Mouse (Mus musculus) MEL (cell line): ENCODE results near the gene Tmed10. TPM values are rescaled to one million over a fixed set of nuclear protein-coding genes. Genes with fewer than 3 reads are reported as not detected.

Source experiments
- DNase-seq: peaks from one replicate; pipeline ENCODE4 v3.0.0; 2011; ENCODE audit warnings: low read depth, low spot score
- H3K27ac ChIP-seq: 2 replicates; pipeline ENCODE4 v1.5.1; 2012; ENCODE audit warnings: low read depth, mild to moderate bottlenecking, control low read depth, low read length, moderate library complexity; ENCODE audit not compliant: control insufficient read depth
- H3K27me3 ChIP-seq, 2 experiments: fragments of 150-350 bp in 1 of 2; sonication (generic) in 1 of 2; 2 replicates each; pipeline ENCODE4 v1.6.1; 2012; ENCODE audit warnings: low read length in 2 of 2, mild to moderate bottlenecking in 2 of 2, improper control_type of control experiment in 1 of 2, moderate library complexity in 1 of 2; ENCODE audit not compliant: insufficient read depth in 2 of 2, control insufficient read depth in 1 of 2
- H3K36me3 ChIP-seq, 2 experiments: 2 replicates each; pipeline ENCODE4 v1.6.1; 2012 to 2014; ENCODE audit warnings: low read length in 2 of 2, improper control_type of control experiment in 1 of 2, inconsistent platforms in 1 of 2, mild to moderate bottlenecking in 1 of 2; ENCODE audit not compliant: insufficient read depth in 2 of 2, control insufficient read depth in 1 of 2
- H3K4me1 ChIP-seq, 2 experiments: fragments of 150-350 bp in 1 of 2; sonication (generic) in 1 of 2; 2 replicates each; pipeline ENCODE4 v1.6.1; 2012; ENCODE audit warnings: low read length in 2 of 2, improper control_type of control experiment in 1 of 2, mild to moderate bottlenecking in 1 of 2; ENCODE audit not compliant: insufficient read depth in 2 of 2, control insufficient read depth in 1 of 2
- H3K4me3 ChIP-seq, 2 experiments: fragments of 150-350 bp in 1 of 2; sonication (generic) in 1 of 2; 2 replicates each; pipeline ENCODE4 v1.5.1; 2012; ENCODE audit warnings: low read depth in 2 of 2, low read length in 2 of 2, mild to moderate bottlenecking in 2 of 2, moderate library complexity in 2 of 2, control low read depth in 1 of 2, improper control_type of control experiment in 1 of 2; ENCODE audit not compliant: control insufficient read depth in 1 of 2, insufficient read depth in 1 of 2
- H3K79me2 ChIP-seq: 2 replicates; pipeline ENCODE4 v1.6.1; 2012; ENCODE audit warnings: mild to moderate bottlenecking, low read length, moderate library complexity; ENCODE audit not compliant: control insufficient read depth, poor library complexity, insufficient read depth
- H3K9ac ChIP-seq: 2 replicates; pipeline ENCODE4 v1.6.1; 2012; ENCODE audit warnings: low read depth, mild to moderate bottlenecking, control low read depth, low read length, moderate library complexity; ENCODE audit not compliant: control insufficient read depth, poor library complexity, severe bottlenecking
- H3K9me3 ChIP-seq: fragments of 150-350 bp; sonication (generic); replicated peaks from 2 replicates; pipeline ENCODE4 v1.6.1; 2012; ENCODE audit warnings: mild to moderate bottlenecking, low read length, improper control_type of control experiment, moderate library complexity; ENCODE audit not compliant: insufficient read depth
- BHLHE40 ChIP-seq: IDR thresholded peaks from 2 replicates; pipeline ENCODE4 v1.6.1; 2012; ENCODE audit warnings: low read depth, mild to moderate bottlenecking, inconsistent platforms, low read length, improper control_type of control experiment, borderline replicate concordance
- CHD1 ChIP-seq: IDR thresholded peaks from 2 replicates; pipeline ENCODE4 v1.6.1; 2012; ENCODE audit warnings: low read depth, mild to moderate bottlenecking, inconsistent platforms, low read length, improper control_type of control experiment
- CHD2 ChIP-seq: IDR thresholded peaks from 2 replicates; pipeline ENCODE4 v1.6.1; 2011; ENCODE audit warnings: low read length, improper control_type of control experiment
- CTCF ChIP-seq, 3 experiments: IDR thresholded peaks in 2 of 3; conservative IDR thresholded peaks in 1 of 3; 2 replicates each; pipeline ENCODE4 v1.5.1; 2011 to 2012; ENCODE audit warnings: low read length in 3 of 3, low read depth in 2 of 3, mild to moderate bottlenecking in 2 of 3, improper control_type of control experiment in 1 of 3, inconsistent platforms in 1 of 3, mixed read lengths in 1 of 3, moderate library complexity in 1 of 3; ENCODE audit not compliant: control insufficient read depth in 1 of 3, insufficient read depth in 1 of 3, poor library complexity in 1 of 3, severe bottlenecking in 1 of 3
- E2F4 ChIP-seq: IDR thresholded peaks from 2 replicates; pipeline ENCODE4 v1.6.1; 2011; ENCODE audit warnings: low read depth, low read length, improper control_type of control experiment, borderline replicate concordance
- ELF1 ChIP-seq: IDR thresholded peaks from 2 replicates; pipeline ENCODE4 v1.6.1; 2014; ENCODE audit warnings: low read depth, mild to moderate bottlenecking, inconsistent platforms, low read length, improper control_type of control experiment, moderate library complexity
- EP300 ChIP-seq, 2 experiments: IDR thresholded peaks; 2 replicates each; pipeline ENCODE4 v1.6.1; 2011; ENCODE audit warnings: improper control_type of control experiment in 2 of 2, low read length in 2 of 2, low read depth in 1 of 2, mild to moderate bottlenecking in 1 of 2
- ETS1 ChIP-seq: IDR thresholded peaks from 2 replicates; pipeline ENCODE4 v1.6.1; 2012; ENCODE audit warnings: low read depth, mild to moderate bottlenecking, inconsistent platforms, low read length, improper control_type of control experiment, moderate library complexity
- GABPA ChIP-seq: IDR thresholded peaks from 2 replicates; pipeline ENCODE4 v1.6.1; 2012; ENCODE audit warnings: low read depth, mild to moderate bottlenecking, inconsistent platforms, low read length, improper control_type of control experiment, moderate library complexity
- GATA1 ChIP-seq: IDR thresholded peaks from 2 replicates; pipeline ENCODE4 v1.6.1; 2011; ENCODE audit warnings: low read depth, low read length, improper control_type of control experiment
- HCFC1 ChIP-seq: IDR thresholded peaks from 2 replicates; pipeline ENCODE4 v1.6.1; 2012; ENCODE audit warnings: low read depth, mild to moderate bottlenecking, inconsistent platforms, low read length, improper control_type of control experiment, moderate library complexity
- JUND ChIP-seq: IDR thresholded peaks from 2 replicates; pipeline ENCODE4 v1.6.1; 2011; ENCODE audit warnings: low read depth, mild to moderate bottlenecking, improper control_type of control experiment, low read length
- KAT2A ChIP-seq: conservative IDR thresholded peaks from 2 replicates; pipeline ENCODE4 v1.6.1; 2012; ENCODE audit warnings: low read depth, low read length, improper control_type of control experiment, inconsistent platforms
- MAFK ChIP-seq: IDR thresholded peaks from 2 replicates; pipeline ENCODE4 v1.6.1; 2011; ENCODE audit warnings: low read depth, mild to moderate bottlenecking, low read length, improper control_type of control experiment, borderline replicate concordance
- MAX ChIP-seq: IDR thresholded peaks from 2 replicates; pipeline ENCODE4 v1.6.1; 2011; ENCODE audit warnings: low read length, improper control_type of control experiment
- MAZ ChIP-seq: IDR thresholded peaks from 2 replicates; pipeline ENCODE4 v1.6.1; 2012; ENCODE audit warnings: low read depth, mild to moderate bottlenecking, inconsistent platforms, low read length, improper control_type of control experiment
- MEF2A ChIP-seq: IDR thresholded peaks from 2 replicates; pipeline ENCODE4 v1.6.1; 2014; ENCODE audit warnings: low read depth, mild to moderate bottlenecking, inconsistent platforms, low read length, improper control_type of control experiment; ENCODE audit not compliant: poor library complexity, insufficient replicate concordance, severe bottlenecking; ENCODE audit errors: extremely low read depth
- MXI1 ChIP-seq: IDR thresholded peaks from 2 replicates; pipeline ENCODE4 v1.6.1; 2011; ENCODE audit warnings: mild to moderate bottlenecking, low read depth, low read length, improper control_type of control experiment
- MYB ChIP-seq: IDR thresholded peaks from 2 replicates; pipeline ENCODE4 v1.6.1; 2011; ENCODE audit warnings: mild to moderate bottlenecking, low read depth, low read length, improper control_type of control experiment
- MYC ChIP-seq: IDR thresholded peaks from 2 replicates; pipeline ENCODE4 v1.6.1; 2011; ENCODE audit warnings: low read depth, mild to moderate bottlenecking, low read length, improper control_type of control experiment, moderate library complexity
- NELFE ChIP-seq: IDR thresholded peaks from 2 replicates; pipeline ENCODE4 v1.6.1; 2011; ENCODE audit warnings: low read depth, low read length, improper control_type of control experiment
- NRF1 ChIP-seq: IDR thresholded peaks from 2 replicates; pipeline ENCODE4 v1.6.1; 2014; ENCODE audit warnings: low read depth, mild to moderate bottlenecking, inconsistent platforms, low read length, improper control_type of control experiment, moderate library complexity; ENCODE audit not compliant: poor library complexity, insufficient read depth, severe bottlenecking
- POLR2A ChIP-seq, 2 experiments: IDR thresholded peaks; 2 replicates each; pipeline ENCODE4 v1.6.1; 2011 to 2012; ENCODE audit warnings: low read length in 2 of 2, mild to moderate bottlenecking in 2 of 2, control low read depth in 1 of 2, improper control_type of control experiment in 1 of 2, low read depth in 1 of 2, moderate library complexity in 1 of 2; ENCODE audit not compliant: control insufficient read depth in 1 of 2, insufficient read depth in 1 of 2, poor library complexity in 1 of 2
- POLR2AphosphoS2 ChIP-seq: IDR thresholded peaks from 2 replicates; pipeline ENCODE4 v1.6.1; 2011; ENCODE audit warnings: low read length, improper control_type of control experiment
- POLR2AphosphoS5 ChIP-seq: IDR thresholded peaks from 2 replicates; pipeline ENCODE4 v1.6.1; 2012; ENCODE audit warnings: low read depth, borderline replicate concordance, mild to moderate bottlenecking, inconsistent platforms, low read length, moderate library complexity, mixed read lengths
- RAD21 ChIP-seq: IDR thresholded peaks from 2 replicates; pipeline ENCODE4 v1.6.1; 2011; ENCODE audit warnings: mild to moderate bottlenecking, low read depth, low read length, improper control_type of control experiment
- RCOR1 ChIP-seq: IDR thresholded peaks from 2 replicates; pipeline ENCODE4 v1.6.1; 2012; ENCODE audit warnings: low read depth, mild to moderate bottlenecking, inconsistent platforms, low read length, improper control_type of control experiment
- SIN3A ChIP-seq: IDR thresholded peaks from 2 replicates; pipeline ENCODE4 v1.6.1; 2012; ENCODE audit warnings: low read length, improper control_type of control experiment, inconsistent platforms
- SMC3 ChIP-seq: IDR thresholded peaks from 2 replicates; pipeline ENCODE4 v1.6.1; 2011; ENCODE audit warnings: low read depth, low read length, improper control_type of control experiment
- TAL1 ChIP-seq: IDR thresholded peaks from 2 replicates; pipeline ENCODE4 v1.6.1; 2012; ENCODE audit warnings: mild to moderate bottlenecking, inconsistent platforms, low read length, moderate library complexity, mixed read lengths
- TBP ChIP-seq: IDR thresholded peaks from 2 replicates; pipeline ENCODE4 v1.8.0; 2011; ENCODE audit warnings: low read depth, low read length, improper control_type of control experiment
- TCF12 ChIP-seq: IDR thresholded peaks from 2 replicates; pipeline ENCODE4 v1.6.1; 2014; ENCODE audit warnings: low read depth, mild to moderate bottlenecking, inconsistent platforms, low read length, improper control_type of control experiment, moderate library complexity
- UBTF ChIP-seq: IDR thresholded peaks from 2 replicates; pipeline ENCODE4 v1.6.1; 2012; ENCODE audit warnings: low read depth, mild to moderate bottlenecking, inconsistent platforms, low read length, improper control_type of control experiment, moderate library complexity, borderline replicate concordance; ENCODE audit not compliant: insufficient read depth
- USF2 ChIP-seq, 2 experiments: IDR thresholded peaks; 2 replicates each; pipeline ENCODE4 v1.6.1; 2011 to 2012; ENCODE audit warnings: improper control_type of control experiment in 2 of 2, low read length in 2 of 2, borderline replicate concordance in 1 of 2, inconsistent platforms in 1 of 2, low read depth in 1 of 2, mild to moderate bottlenecking in 1 of 2; ENCODE audit not compliant: insufficient read depth in 1 of 2
- ZC3H11A ChIP-seq: IDR thresholded peaks from 2 replicates; pipeline ENCODE4 v1.6.1; 2012; ENCODE audit warnings: low read depth, mild to moderate bottlenecking, inconsistent platforms, low read length, improper control_type of control experiment
- ZKSCAN1 ChIP-seq: IDR thresholded peaks from 2 replicates; pipeline ENCODE4 v1.6.1; 2012; ENCODE audit warnings: low read depth, mild to moderate bottlenecking, inconsistent platforms, low read length, improper control_type of control experiment, moderate library complexity
- ZMIZ1 ChIP-seq: IDR thresholded peaks from 2 replicates; pipeline ENCODE4 v1.6.1; 2012; ENCODE audit warnings: low read depth, mild to moderate bottlenecking, inconsistent platforms, low read length, improper control_type of control experiment, moderate library complexity
- ZNF384 ChIP-seq: IDR thresholded peaks from 2 replicates; pipeline ENCODE4 v1.6.1; 2012; ENCODE audit warnings: low read depth, mild to moderate bottlenecking, inconsistent platforms, low read length, improper control_type of control experiment
- polyA plus RNA-seq, 2 experiments: library from polyadenylated mRNA; stranded (reverse) in 1 of 2; unstranded in 1 of 2; fragments of >175 nt in 1 of 2; fragments of >200 nt in 1 of 2; gene quantifications; 2 replicates each; pipeline versions ENCODE4 v1.2.1 to v1.2.4; 2012; ENCODE audit warnings: low replicate concordance in 2 of 2, low read depth in 1 of 2; ENCODE audit not compliant: insufficient read length in 2 of 2, insufficient read depth in 1 of 2, missing spikeins in 1 of 2
- total RNA-seq: library from RNA; depleted of rRNA; stranded (reverse); fragments of 300-350 nt; gene quantifications from 2 replicates; pipeline ENCODE4 v1.2.3, GENCODE M21; 2012

Gene Tmed10
- total and polyA plus RNA-seq, 3 experiments: 45.7 to 229 (median 60.2) TPM

GRCm38 (mm10) chr12:85339947-85340346 lies 34.7 kb downstream of the Tmed10 start:
- peak; percentile 88 for DNase-seq
- Histone ChIP-seq H3K9ac (peak overlapping the region; percentile 23), H3K27me3 (no peaks in the 10 kb centered on the region), H3K27ac (peak overlapping the region; percentile 75), H3K79me2 (peaks cover 9% of the 10 kb centered on the region), H3K9me3 (no peaks in the 10 kb centered on the region), H3K4me3 (peak overlapping the region; percentile 92 to 99), H3K36me3 (peaks cover 5 to 25% of the 10 kb centered on the region in 2 experiments), H3K4me1 (peaks cover 7 to 16% of the 10 kb centered on the region in 2 experiments)
- no peak for TF ChIP-seq ZMIZ1
- TF ChIP-seq USF2 (IDR thresholded peaks at IDR 0.05; ENCODE audit: borderline replicate concordance in 1 of 2, insufficient read depth in 1 of 2, low read depth in 1 of 2, low read length in 2 of 2): no peak
- no peak for TF ChIP-seq ZKSCAN1
- TF ChIP-seq ETS1: peak; percentile 51; the same call in 1 of the 2 replicates
- TF ChIP-seq NELFE: no peak
- TF ChIP-seq MYB: no peak
- TF ChIP-seq BHLHE40: no peak
- no peak for TF ChIP-seq NRF1
- TF ChIP-seq CTCF (IDR thresholded peaks at IDR 0.05 in 2 of 3, conservative IDR thresholded peaks at IDR 0.05 in 1 of 3; ENCODE audit: control insufficient read depth in 1 of 3, insufficient read depth in 1 of 3, low read depth in 2 of 3, low read length in 3 of 3, poor library complexity in 1 of 3, severe bottlenecking in 1 of 3): no peak
- TF ChIP-seq POLR2AphosphoS2: peak; percentile 63; the same call in 1 of the 2 replicates
- TF ChIP-seq ELF1: peak; percentile 59; the same call in 1 of the 2 replicates
- no peak for TF ChIP-seq MAX
- TF ChIP-seq SMC3: no peak
- peak; percentile 44; the same call in 1 of the 2 replicates for TF ChIP-seq TBP
- TF ChIP-seq MYC: no peak
- TF ChIP-seq CHD2: no peak
- no peak for TF ChIP-seq ZNF384
- TF ChIP-seq RCOR1: no peak
- no peak for TF ChIP-seq JUND
- TF ChIP-seq GABPA: no peak
- no peak for TF ChIP-seq POLR2AphosphoS5
- TF ChIP-seq ZC3H11A: no peak
- TF ChIP-seq KAT2A: no peak
- TF ChIP-seq MXI1: no peak
- TF ChIP-seq MAFK: no peak
- TF ChIP-seq HCFC1: peak; percentile 42; the same call in 1 of the 2 replicates
- no peak for TF ChIP-seq MAZ
- no peak for TF ChIP-seq MEF2A
- no peak for TF ChIP-seq TCF12
- no peak for TF ChIP-seq E2F4
- TF ChIP-seq GATA1: no peak
- no peak for TF ChIP-seq UBTF
- TF ChIP-seq CHD1: 0 out of 2 replicates have a peak, but pooled peaks have one; percentile 49
- peak; percentile 66; the same call in 1 of the 2 replicates for TF ChIP-seq SIN3A
- TF ChIP-seq RAD21: no peak
- no peak; a peak in 1 of 4 replicates for TF ChIP-seq POLR2A (IDR thresholded peaks at IDR 0.05; ENCODE audit: control insufficient read depth in 1 of 2, insufficient read depth in 1 of 2, low read depth in 1 of 2, low read length in 2 of 2, poor library complexity in 1 of 2)
- TF ChIP-seq TAL1: no peak
- TF ChIP-seq EP300 (IDR thresholded peaks at IDR 0.05; ENCODE audit: low read depth in 1 of 2, low read length in 2 of 2): no peak
